Mouse (Mus musculus) embryonic facial prominence, embryonic 10.5 days (tissue): Measurements from ENCODE around the gene Errfi1. TPM values are rescaled to one million over a fixed set of nuclear protein-coding genes. Genes with fewer than 3 reads are reported as not detected.

Experiments used
- DNase-seq: peaks from one replicate; pipeline ENCODE4 v3.0.0-alpha.2; 2017; ENCODE audit warnings: low spot score
- H3K27ac ChIP-seq: fragments of 300-500 bp; sonication (generic); replicated peaks from 2 replicates; pipeline ENCODE4 v1.5.1; 2016; ENCODE audit warnings: mild to moderate bottlenecking
- H3K27me3 ChIP-seq: fragments of 300-500 bp; sonication (generic); replicated peaks from 2 replicates; pipeline ENCODE4 v1.6.1; 2016; ENCODE audit warnings: low read depth, mild to moderate bottlenecking; ENCODE audit not compliant: poor library complexity, severe bottlenecking
- H3K36me3 ChIP-seq: fragments of 300-500 bp; sonication (generic); replicated peaks from 2 replicates; pipeline ENCODE4 v1.6.1; 2016; ENCODE audit warnings: mild to moderate bottlenecking, moderate library complexity
- H3K4me1 ChIP-seq: fragments of 300-500 bp; sonication (generic); 2 replicates; pipeline ENCODE4 v1.6.1; 2016
- H3K4me3 ChIP-seq: fragments of 300-500 bp; sonication (generic); 2 replicates; pipeline ENCODE4 v1.5.1; 2016; ENCODE audit warnings: mild to moderate bottlenecking, moderate library complexity
- H3K9me3 ChIP-seq: fragments of 300-500 bp; sonication (generic); 2 replicates; pipeline ENCODE4 v1.6.1; 2016; ENCODE audit warnings: mild to moderate bottlenecking
- WGBS: fragments of 180-500 bp; shearing (Covaris S2); methylation state at CpG from one replicate; pipeline ENCODE4 v1.1.7; 2016; 5-methylcytosine and 5-hydroxymethylcytosine counted together
- polyA plus RNA-seq: library from polyadenylated mRNA; unstranded; fragments of >200 nt; fragmentation: Nextera tagmentation; extraction: Ambion mirVana; gene quantifications from 2 replicates; pipeline ENCODE4 v1.2.1, GENCODE M21; 2016

Gene Errfi1
- 27.0 and 28.1 TPM in 2 replicates for polyA plus RNA-seq

DNA sequence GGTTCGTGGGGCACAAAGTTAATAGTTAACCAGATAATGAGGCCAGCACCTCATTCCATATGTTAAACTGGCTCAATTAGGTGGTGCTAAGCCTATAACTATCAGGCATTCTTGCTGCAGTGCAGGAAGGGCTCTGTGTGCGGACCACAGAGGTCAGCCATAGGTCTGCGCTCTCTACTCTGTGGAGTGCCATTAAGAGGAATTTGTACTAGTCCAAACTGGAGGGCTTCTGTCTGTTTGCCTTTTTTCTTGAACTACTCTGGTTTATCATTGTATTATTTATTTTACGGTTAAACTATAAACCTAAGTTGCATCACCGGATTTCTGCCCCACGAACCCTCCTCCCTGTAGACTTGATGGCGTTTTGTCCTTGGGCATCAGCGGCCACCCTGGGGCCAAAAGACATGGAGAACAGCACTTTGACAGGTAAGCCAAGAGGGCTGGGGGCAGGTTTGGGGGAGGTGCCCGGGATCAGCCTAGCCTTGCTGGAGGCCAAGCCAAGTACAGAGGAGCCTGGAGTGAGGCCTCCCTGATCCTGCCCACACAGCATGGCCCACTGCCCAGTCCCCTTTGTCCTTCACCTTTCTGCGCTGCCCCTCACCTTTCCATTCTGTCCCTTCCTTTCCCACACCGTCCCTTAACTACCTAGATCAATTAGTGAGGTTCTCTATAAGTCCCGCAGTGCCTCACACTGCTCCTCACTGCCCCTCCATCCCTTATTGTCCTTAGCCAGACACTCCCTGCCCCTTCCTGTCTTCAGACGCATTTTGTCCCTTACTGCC is at the start of gene Errfi1:
Gene Errfi1 (plus strand): TSS at position 240 of the 782 bp plus-strand sequence.
- peaks cover 15% of the 10 kb centered on the region for H3K27me3 ChIP-seq
- WGBS: 41% methylated on average over 13 of the region's 13 CpGs
- peaks cover 37% of the 10 kb centered on the region for H3K4me1 ChIP-seq
- no peaks in the 10 kb centered on the region for H3K9me3 ChIP-seq
- 0 out of 2 replicates have a peak, but pooled peaks cover 2% of the 10 kb centered on the region for H3K36me3 ChIP-seq
- peak within 1 kb of the TSS; percentile 98 for H3K27ac ChIP-seq
- H3K4me3 ChIP-seq: peak within 1 kb of the TSS; percentile 92
- peak; percentile 25 for DNase-seq

DNA sequence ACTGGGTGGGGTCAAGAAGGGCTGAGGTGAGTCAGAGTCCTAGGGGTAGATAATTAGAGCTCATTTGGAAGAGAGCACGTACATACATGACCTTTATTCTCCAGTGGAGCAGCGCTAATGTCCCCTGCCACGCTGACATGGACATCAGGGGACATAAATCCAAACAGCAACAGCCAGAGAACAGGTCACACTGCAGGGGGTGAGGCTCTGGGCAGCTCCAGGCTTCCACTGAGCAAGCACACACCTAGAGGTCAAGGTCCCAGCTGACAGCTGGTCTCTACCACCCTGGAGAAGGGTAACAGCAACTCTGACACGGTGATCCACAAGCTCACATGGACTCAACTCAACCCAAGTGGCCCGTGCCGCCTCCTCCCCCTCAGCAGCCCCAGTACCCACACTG is 49.5 kb upstream of the Errfi1 start:
- no peak overlapping the region for H3K4me3 ChIP-seq
- no peak for DNase-seq
- peaks cover 46% of the 10 kb centered on the region for H3K4me1 ChIP-seq
- WGBS: 81% methylated on average over 6 of the region's 6 CpGs
- H3K27me3 ChIP-seq: 0 out of 2 replicates have a peak, but pooled peaks cover 3% of the 10 kb centered on the region
- H3K27ac ChIP-seq: no peak overlapping the region
- no peaks in the 10 kb centered on the region for H3K36me3 ChIP-seq
- no peaks in the 10 kb centered on the region for H3K9me3 ChIP-seq

DNA sequence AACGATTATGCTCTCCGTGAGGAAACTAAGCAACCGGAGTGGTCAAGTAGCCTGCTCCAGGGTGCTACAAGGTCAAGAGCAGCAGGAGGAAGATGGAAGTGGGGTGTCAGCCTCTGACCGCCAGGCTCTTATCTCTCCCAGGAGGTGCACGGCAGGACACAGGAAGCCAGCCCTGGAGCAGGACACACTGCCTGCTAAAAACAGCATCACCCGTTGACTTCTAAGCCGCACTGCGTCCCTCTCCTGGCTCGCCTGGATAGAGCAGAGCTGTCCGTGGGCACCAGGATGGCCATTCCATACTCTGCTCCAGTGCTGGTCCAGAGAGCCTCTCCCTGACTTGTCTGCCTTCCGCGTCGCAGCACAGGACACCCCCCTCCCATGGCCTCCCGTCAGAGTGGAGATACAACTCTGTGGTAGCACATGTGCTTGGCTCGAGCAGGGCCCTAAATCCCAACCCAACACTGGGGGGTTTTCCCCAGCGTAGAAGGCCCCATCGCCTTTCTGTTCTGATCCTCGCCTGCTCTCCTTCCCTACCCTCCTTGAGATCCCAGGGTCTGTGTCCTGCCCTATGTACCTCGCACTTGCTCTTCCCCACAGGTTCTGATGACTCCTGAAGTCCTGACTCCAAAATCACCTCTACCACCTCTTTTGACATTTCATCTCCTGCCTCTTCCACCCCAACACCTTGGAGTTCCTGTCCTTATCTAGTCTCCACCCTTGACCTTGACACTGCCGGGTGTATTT is 45.8 kb upstream of the Errfi1 start:
- Histone ChIP-seq H3K4me1 (peaks cover 39% of the 10 kb centered on the region), H3K4me3 (no peak overlapping the region), H3K36me3 (no peaks in the 10 kb centered on the region), H3K9me3 (no peaks in the 10 kb centered on the region), H3K27me3 (0 out of 2 replicates have a peak, but pooled peaks cover 3% of the 10 kb centered on the region), H3K27ac (peak overlapping the region; percentile 57)
- DNase-seq: no peak
- 81% methylated on average over 20 of the region's 20 CpGs for WGBS

DNA sequence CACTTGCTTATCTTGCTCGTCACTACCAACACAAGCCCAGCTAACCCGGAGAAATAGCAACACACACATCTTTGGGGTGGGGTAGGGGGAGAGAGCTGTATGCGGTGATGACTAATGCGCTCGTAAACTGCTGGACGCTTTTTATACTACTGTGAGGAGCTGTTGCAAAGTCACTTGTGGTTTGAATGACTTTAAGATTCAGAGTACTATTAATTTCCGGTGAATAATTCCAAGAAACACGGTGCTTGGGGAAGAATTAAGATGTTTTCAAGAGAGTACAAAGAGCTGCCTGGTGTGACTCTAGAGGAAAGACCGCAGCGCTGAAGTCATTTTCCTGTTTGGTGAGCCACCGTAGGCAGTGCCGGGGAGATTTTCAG is 45.3 kb upstream of the Errfi1 start:
- 87% methylated on average over 12 of the region's 12 CpGs for WGBS
- H3K4me3 ChIP-seq: no peak overlapping the region
- no peaks in the 10 kb centered on the region for H3K9me3 ChIP-seq
- no peak for DNase-seq
- H3K27ac ChIP-seq: no peak overlapping the region; the same call in 1 of the 2 replicates
- peaks cover 39% of the 10 kb centered on the region for H3K4me1 ChIP-seq
- H3K27me3 ChIP-seq: 0 out of 2 replicates have a peak, but pooled peaks cover 3% of the 10 kb centered on the region
- H3K36me3 ChIP-seq: no peaks in the 10 kb centered on the region

DNA sequence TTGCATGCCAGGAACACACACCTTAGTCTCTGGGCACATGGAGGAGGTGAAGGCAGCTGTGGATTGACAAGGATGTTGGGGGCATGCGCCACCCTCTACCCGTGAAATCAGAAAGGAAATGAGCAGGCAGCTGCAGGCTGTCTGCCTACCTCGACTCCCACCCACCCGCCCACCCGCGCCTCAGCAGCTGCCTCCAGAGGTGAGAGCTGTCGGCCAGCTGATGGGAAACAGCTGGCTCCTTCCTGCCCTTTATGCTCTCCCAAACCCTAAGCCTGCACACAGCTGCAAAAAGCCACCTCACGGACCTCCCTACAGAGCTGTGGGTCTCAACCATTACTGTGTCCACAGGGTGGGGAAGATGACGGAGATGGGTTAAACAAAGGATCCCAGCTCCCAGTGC is 44.4 kb upstream of the Errfi1 start:
- 40% methylated on average over 9 of the region's 9 CpGs for WGBS
- Histone ChIP-seq H3K9me3 (no peaks in the 10 kb centered on the region), H3K36me3 (no peaks in the 10 kb centered on the region), H3K4me1 (peaks cover 36% of the 10 kb centered on the region), H3K27me3 (0 out of 2 replicates have a peak, but pooled peaks cover 3% of the 10 kb centered on the region), H3K4me3 (no peak overlapping the region), H3K27ac (peak overlapping the region; percentile 21; the same call in 1 of the 2 replicates)
- peak; percentile 67 for DNase-seq

DNA sequence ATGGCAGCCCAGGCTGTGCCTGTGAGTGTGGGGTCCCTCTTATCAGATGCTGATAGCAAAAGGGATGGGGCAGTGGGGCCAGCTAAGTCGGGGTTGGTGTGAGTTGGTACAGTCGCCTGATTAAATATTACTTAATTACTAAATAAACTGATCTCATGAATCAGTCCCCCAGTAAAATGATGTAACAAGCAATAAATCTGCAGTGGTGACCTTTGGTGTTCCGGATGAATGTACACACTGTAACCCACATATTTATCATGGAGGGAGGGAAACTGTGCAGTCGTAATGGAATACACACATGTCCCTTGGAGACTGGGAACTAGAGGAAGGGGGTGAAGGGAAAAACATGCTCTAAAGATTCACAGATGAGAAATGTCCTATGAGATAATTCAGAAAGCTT is 38.6 kb upstream of the Errfi1 start:
- Histone ChIP-seq H3K4me1 (peaks cover 27% of the 10 kb centered on the region), H3K36me3 (no peaks in the 10 kb centered on the region), H3K4me3 (no peak overlapping the region), H3K27ac (no peak overlapping the region), H3K27me3 (peaks cover 10% of the 10 kb centered on the region; the same call in 1 of the 2 replicates), H3K9me3 (no peaks in the 10 kb centered on the region)
- 90% methylated on average over 4 of the region's 4 CpGs for WGBS
- DNase-seq: no peak

DNA sequence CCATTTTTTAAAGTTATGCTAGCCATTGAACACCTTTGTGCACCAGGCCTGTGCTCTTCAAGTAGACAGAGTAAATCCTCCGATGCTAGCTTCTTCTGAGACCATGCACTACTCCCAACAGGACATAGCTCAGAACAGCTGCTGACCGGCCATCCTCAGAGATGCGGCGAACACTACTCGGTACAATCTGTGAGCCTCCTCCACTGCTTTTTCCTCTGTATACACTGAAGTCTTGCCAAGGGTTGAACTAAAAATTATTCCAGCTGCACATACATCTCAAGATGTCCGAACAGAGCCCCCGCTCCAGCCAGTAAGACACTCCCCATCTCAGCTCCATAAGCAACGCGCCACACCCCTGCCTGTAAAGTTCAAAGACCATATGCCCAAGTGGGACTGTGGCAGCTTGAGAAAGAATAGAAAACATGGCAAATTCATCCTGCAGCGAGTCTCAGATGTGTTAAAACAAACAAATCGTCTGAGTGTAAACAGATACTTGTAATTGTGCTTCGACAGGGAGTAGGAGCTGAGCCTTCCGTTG is 37.2 kb upstream of the Errfi1 start:
- H3K4me1 ChIP-seq: peaks cover 35% of the 10 kb centered on the region
- 78% methylated on average over 13 of the region's 13 CpGs for WGBS
- no peak overlapping the region; the same call in 1 of the 2 replicates for H3K27ac ChIP-seq
- H3K27me3 ChIP-seq: peaks cover 10% of the 10 kb centered on the region; the same call in 1 of the 2 replicates
- H3K36me3 ChIP-seq: no peaks in the 10 kb centered on the region
- H3K9me3 ChIP-seq: no peaks in the 10 kb centered on the region
- H3K4me3 ChIP-seq: no peak overlapping the region
- DNase-seq: no peak

DNA sequence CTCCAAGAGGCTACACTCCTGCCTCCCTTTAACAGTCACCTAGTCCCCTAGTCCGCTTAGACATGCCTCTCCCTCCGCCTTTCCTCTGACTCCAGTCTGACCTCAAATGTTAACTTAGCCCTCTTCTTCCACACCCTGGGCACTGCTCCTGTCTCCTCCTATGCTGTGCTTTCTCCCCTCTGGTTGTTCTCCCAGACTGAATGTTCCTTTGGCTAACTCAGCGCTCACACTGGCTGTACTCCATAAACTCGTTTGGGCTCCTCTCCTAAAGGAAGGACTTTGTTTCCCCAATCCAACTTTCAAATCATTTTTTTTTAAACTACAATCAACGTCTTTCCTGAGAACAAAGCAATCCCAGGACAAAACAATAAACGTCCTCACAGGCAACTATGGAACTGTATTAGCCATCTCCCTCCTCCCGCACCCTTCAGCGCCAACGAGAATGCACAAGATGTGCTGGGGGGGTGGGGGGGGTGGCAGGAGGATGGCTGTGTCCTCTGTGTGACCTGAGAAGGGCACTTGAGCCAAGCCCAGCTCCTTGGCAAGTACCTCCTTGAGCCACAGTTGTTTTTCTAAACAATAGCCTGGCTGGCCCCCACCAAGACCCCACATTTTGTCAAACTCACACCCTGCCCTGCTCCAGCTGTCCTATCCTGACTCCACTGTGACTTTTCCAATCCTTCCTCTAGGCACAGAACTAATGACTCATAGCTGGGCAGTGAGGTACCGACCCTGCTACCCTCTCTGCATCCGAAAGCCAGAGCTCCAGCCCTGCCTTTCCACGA is 34.4 kb upstream of the Errfi1 start:
- 80% methylated on average over 12 of the region's 12 CpGs for WGBS
- Histone ChIP-seq H3K4me1 (peaks cover 59% of the 10 kb centered on the region), H3K4me3 (no peak overlapping the region), H3K27ac (peak overlapping the region; percentile 35; the same call in 1 of the 2 replicates), H3K27me3 (peaks cover 10% of the 10 kb centered on the region; the same call in 1 of the 2 replicates), H3K9me3 (no peaks in the 10 kb centered on the region), H3K36me3 (no peaks in the 10 kb centered on the region)
- DNase-seq: no peak

DNA sequence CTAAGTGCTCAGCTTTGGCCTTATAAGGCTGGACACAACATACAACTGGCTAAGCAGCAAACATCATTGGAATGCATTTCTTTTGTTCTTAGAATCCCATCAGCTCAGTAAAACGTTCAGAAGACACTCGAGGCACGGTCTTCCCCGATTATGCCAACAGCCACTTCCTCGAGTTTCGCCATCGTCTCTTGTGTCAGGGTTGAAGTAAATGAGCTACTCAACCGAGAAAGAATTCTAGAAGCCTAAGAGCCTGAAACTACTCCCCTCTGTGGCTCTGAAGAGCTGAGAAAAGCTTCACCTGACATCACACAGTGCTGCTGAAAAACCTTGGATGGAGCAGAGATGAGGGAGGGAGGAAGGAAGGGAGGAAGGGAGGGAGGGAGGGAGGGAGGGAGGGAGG is 32.3 kb upstream of the Errfi1 start:
- Histone ChIP-seq H3K36me3 (no peaks in the 10 kb centered on the region), H3K27ac (peak overlapping the region; percentile 64), H3K9me3 (no peaks in the 10 kb centered on the region), H3K4me1 (peaks cover 80% of the 10 kb centered on the region), H3K27me3 (peaks cover 10% of the 10 kb centered on the region; the same call in 1 of the 2 replicates), H3K4me3 (no peak overlapping the region)
- DNase-seq: no peak
- WGBS: 73% methylated on average over 8 of the region's 8 CpGs

DNA sequence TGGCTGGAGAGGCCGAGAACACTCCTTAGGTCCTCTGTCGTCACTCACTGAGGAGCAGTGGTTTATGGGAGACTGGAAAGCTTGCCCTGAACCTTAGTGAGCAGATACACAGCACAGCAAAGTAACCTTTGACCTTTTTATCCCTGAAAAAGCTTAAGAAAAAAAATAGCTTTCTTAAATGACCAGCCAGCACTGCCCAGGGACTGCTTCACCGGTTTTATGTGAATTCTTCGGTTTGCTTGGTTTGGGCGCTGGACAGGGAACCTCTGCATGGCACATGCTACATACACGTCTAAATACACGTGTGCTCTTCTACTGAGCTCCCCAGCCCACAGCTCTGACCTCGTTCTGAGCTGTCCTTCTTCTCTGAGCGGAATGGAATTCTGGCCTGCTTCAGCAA is 31.1 kb upstream of the Errfi1 start:
- peaks cover 90% of the 10 kb centered on the region for H3K4me1 ChIP-seq
- H3K27me3 ChIP-seq: peaks cover 10% of the 10 kb centered on the region; the same call in 1 of the 2 replicates
- no peak overlapping the region for H3K27ac ChIP-seq
- no peaks in the 10 kb centered on the region for H3K9me3 ChIP-seq
- no peaks in the 10 kb centered on the region for H3K36me3 ChIP-seq
- 74% methylated on average over 9 of the region's 9 CpGs for WGBS
- H3K4me3 ChIP-seq: no peak overlapping the region
- DNase-seq: no peak

DNA sequence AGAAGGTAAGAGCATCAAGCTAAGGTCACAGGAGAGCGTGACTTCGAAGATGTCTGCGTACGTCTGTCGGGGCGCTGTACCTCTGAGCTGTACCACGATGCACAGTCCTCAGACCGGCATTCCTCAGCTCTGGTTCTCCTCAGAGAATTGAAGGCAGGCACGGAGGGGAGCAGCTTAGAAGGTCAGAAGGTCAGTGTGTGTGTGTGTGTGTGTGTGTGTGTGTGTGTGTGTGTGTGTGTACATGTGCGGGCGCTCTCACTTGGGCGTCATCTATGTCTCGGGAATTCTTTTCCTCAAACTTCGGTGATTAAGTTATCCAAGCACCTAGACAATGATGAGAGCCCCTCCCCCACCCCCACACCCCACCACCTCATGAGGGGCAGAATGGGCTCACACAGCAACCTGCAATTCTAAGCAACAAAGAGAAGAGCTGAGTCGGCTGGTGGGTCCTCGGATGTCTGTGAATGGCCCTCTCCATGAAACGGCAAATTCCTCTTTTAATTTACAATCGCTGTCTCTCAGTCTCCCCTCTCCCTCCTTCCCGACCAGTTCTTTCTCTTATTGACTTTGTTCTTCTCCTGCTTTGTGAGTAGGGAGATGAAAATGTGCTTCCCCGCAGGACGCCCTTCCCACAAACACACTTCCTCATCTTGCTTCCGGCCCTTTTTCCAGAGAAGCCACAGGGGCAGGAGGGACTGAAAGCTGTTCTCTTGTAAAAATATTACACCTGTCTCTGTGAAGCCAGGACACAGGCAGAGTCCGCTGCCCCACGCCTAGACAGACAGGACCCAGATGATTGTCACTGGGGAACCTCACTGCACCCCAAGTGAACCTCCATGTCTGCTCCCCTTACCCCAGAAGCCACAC is 29.9 kb upstream of the Errfi1 start:
- Histone ChIP-seq H3K4me1 (peaks cover 85% of the 10 kb centered on the region), H3K4me3 (no peak overlapping the region), H3K27me3 (no peaks in the 10 kb centered on the region; the same call in 1 of the 2 replicates), H3K9me3 (no peaks in the 10 kb centered on the region), H3K27ac (peak overlapping the region; percentile 60), H3K36me3 (no peaks in the 10 kb centered on the region)
- peak; percentile 21 for DNase-seq
- 54% methylated on average over 24 of the region's 24 CpGs for WGBS
